Mouse (Mus musculus): ENCODE data around the gene Ttll10.

The Ttll10 gene

GRCm38 (mm10) chr4:156059261-156059660, at the start of gene Ttll10:
Ttll10 (minus strand) TSS chr4:156059414.
- no peak for DNase-seq (ENCODE audit: low spot score in 2 of 2)

DNA sequence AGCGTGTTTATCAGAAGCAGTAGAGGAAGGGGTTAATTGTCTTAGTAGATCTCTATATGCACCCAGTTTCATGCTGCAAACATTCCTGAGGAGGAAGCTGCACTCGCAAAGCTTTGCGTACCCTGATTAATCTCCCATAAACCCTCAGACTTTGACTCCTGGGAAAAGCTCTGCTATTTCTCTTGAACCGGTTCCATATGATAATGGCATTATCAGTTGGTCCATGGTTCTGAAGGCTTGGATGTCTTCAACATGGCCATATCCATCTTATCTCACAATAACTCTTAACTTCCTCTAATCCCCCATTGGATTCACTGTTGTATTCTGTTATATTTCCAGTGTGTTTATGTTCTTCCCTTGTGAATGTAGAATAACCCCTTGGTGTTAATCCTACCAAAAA, 44.1 kb upstream of the Ttll10 start:
- no peak for DNase-seq (ENCODE audit: low spot score in 2 of 2)

DNA sequence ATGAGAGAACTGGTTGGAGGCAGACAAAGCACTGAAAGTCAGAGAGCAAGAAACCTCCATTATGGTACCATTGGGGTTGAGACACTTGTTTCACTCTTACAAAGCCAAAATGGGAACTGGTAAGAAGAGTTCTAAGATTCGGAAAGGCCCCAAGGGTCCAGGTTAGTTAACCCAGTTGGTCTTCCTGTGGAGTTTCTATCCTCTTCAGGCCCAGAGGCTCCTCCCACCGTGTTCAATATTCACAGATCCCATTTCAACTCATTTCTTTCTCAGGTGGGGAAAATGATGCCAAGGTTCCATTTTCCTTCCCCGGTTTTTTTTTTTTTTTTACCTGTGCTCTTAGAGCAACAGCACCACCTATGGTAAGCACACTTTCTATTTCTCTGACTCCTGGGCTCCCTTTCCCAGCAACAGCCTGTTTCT, 42.3 kb upstream of the Ttll10 start:
- no peak for DNase-seq (ENCODE audit: low spot score in 2 of 2)

GRCm38 (mm10) chr4:156100501-156100900, 41.3 kb upstream of the Ttll10 start:
- DNase-seq (ENCODE audit: low spot score in 2 of 2): no peak

DNA sequence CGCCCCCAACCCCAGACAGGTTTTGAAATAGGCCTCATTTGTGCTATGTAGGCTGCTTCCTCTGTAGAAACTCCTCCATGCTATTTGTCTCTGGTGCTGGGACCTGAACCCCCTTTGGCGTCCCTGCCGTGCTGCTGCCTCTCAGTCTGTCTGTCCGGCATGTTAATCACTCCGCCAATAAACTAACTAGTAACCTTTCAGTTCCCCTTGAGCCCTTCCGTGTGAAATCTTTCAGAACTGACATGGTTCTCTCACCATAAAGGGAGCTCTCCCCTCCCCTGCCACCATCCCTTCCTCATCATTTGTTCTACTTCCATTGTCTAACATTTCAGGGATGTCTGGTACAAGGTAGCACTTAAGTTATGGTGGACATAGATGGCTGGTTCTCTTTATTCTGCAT, 40.2 kb upstream of the Ttll10 start:
- DNase-seq (ENCODE audit: low spot score in 2 of 2): no peak

DNA sequence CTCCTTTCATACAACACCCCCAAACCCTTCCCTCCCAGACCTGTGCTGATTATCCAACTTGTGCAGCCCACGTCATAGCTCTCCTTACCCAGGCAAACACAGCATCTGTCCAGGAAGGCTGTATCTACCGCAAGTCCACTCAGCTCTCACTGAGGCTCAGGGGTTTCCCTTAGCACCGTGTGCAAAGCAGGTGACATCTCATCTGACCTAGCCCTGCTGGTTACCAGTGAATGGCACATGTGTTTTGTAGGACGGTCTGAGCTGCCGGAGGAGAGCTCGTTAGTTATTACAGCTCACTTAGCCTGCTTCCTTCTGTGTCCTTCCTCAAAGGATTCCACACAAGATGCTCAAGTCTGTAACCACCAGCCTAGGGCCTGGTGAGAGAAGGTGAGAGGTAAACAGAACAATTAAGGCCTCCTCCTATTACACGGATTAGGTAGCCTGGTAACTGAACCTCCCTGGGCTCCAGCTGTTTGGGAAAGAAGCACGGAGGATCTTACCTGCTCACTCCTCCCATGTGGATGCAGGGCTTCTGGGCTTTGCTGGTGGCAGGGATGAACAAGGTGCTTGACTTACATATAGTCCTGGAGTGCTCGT, 38.7 kb upstream of the Ttll10 start:
- no peak for DNase-seq (ENCODE audit: low spot score in 2 of 2)

- DNase-seq (ENCODE audit: low spot score in 2 of 2): no peak
These were observed 37.0 kb upstream of the Ttll10 start for GRCm38 (mm10) chr4:156096191-156096590.

DNA sequence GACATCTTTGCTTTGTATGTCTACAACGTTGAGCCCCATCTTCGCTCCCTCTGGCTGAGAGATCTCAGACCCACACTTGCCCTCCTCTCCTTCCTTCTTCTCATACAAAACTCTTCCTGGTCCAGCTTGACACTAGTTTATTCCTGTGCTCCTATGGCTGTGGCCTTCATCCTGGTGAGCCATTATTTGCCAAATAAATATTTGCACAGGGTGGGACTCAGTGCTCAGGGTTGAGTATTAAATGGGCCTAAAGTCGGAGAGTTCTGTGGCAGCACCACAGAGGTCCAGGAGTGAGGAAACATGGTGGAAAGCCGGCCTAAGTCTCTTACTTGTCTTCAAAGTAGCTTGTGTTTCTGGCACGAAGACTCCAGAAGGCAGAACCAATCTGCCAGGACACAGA, 34.5 kb upstream of the Ttll10 start:
- DNase-seq (ENCODE audit: low spot score in 2 of 2): no peak

- no peak for DNase-seq (ENCODE audit: low spot score in 2 of 2)
These were observed 33.6 kb upstream of the Ttll10 start for GRCm38 (mm10) chr4:156092765-156093164.

DNA sequence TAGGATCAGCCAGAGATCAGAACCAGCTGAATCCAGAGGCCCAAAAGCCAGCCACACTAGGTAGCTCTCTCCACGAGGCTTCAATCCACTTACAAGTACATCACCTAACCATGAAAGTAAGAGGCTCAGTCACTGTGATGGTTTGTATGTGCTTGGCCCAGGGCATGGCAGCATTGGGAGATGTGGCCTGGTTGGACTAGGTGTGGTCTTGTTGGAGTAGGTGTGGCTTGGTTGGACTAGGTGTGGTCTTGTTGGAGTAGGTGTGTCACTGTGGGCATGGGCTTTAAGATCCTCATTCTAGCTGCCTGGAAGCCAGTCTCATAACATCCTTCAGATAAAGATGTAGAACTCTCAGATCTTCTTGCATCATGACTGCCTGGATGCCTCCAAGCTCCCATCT, 32.0 kb upstream of the Ttll10 start:
- no peak for DNase-seq (ENCODE audit: low spot score in 2 of 2)

GRCm38 (mm10) chr4:156087398-156088087, 28.3 kb upstream of the Ttll10 start:
- DNase-seq (ENCODE audit: low spot score in 2 of 2): no peak

DNA sequence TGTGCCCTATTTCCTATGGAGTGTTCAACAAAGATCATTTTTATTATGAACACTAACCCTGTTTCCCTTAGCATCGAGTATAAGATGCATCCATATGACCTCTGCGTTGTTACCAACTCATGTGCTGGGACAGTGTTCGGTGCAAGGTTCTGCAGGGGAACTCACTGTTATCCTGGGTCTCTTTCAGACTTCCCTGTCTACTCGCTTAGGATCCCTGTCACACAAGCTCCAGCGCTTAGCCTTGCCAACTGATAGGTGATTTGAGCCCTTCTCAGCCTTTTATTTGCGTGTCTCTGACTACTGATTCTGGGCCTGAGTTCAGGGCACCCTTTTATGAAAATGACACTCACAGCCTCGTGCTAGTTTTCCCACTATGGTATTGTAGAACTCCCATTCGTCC, 26.0 kb upstream of the Ttll10 start:
- no peak for DNase-seq (ENCODE audit: low spot score in 2 of 2)

DNA sequence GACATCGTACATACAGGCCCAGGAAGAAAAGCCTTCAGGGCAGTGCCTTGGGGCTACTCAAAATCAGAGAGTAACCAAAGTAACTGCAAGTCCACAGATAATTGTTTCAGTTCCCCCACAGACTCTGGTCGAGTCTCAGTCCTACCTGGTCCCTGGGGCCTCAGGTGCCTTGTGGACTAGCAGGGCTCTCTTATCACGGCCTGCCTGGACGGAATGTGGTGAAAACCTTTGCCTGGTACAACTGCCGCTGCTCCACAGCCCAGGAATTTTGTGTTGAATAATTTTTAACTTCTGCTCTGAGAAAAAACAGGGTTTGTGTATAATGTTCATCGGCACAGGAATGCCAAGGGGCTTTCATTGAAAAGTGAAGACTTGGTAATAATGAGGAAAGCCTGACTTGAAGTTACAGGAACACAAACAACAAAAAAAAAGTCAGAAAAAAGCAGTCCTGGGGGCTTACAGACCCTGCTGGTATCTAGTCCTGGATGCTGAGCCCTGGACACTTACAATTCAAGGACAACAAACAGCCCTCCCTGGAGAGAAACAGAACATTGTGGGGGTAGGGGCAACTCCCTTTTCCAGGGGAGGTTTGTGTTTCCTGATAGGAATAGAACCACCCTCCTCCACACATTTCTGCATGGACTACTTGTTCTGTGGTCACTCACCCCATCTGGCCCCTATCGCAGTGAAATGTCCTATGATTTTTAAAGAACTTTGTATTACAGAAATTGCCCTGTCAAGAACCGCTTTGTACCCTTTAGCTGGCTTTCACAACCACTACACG, 25.1 kb upstream of the Ttll10 start:
- DNase-seq (ENCODE audit: low spot score in 2 of 2): no peak

- no peak for DNase-seq (ENCODE audit: low spot score in 2 of 2)
These were observed 24.1 kb upstream of the Ttll10 start for GRCm38 (mm10) chr4:156083348-156083747.

- DNase-seq (ENCODE audit: low spot score in 2 of 2): no peak
These were observed 23.5 kb upstream of the Ttll10 start for GRCm38 (mm10) chr4:156082621-156083234.

DNA sequence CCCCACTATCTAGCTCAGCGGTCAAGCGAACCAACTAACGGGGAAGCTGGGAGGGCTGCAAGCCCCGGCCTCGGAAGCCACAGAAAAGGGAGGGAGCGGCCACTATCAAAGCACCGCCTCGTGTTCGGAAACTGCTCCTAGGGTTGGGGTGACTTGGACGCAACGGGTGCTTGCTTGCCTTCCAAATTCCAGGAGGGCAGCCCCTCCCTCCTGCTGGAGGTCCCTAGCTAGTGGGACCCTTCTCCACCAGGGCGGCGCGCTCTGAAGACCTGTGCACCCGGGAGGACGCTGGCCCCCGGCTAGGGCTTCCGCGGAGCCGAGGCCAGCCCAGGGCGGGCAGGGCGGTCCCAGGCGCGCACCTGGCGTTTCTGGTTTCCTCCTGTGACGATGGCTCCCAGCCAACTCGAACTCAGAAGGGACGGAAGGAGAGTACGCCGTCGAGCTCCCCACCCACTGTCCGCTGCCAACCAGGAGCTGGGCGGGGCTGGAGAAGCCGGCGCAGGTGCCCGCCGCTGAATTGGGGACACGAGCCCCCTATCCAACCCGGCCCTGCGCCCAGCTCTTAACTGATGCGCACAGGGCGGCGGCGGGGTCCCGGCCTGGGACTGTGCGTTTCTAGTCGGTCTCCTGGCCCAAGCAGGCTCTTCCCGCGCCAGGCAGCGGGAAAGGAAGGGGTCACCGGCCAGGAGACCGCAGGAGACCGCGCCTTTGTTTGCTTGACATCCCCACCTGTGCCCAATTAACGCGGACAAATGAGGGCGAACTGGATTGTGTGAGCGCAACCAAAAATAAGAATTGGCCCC, 18.5 kb upstream of the Ttll10 start:
- DNase-seq (ENCODE audit: low spot score in 2 of 2): peak; percentile 6 to 16

DNA sequence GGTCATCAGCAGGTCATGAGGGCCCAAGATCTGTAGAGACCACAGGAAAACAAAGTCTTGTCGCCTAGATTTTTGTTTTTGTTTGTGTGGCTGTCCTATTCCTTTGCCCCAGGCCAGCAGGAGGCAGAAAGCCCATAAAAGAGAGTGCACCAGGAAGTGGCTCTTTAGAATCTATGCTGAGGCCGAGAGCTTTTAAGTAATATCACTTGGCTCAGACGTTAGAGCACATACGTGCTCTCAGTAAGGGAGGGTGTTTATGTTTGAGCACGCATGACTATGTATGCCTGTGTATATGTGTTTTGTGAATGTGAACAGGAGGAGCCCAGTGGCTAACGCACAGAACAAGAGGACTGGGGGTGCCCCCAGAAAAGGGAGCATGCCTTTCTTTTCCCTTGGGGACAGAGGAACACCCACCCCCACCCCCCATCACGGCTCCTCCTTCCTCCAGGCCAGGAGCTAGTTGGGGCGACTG, 17.7 kb upstream of the Ttll10 start:
- peak in 1 of 2 experiments; percentile 11 for DNase-seq (ENCODE audit: low spot score in 2 of 2)

GRCm38 (mm10) chr4:156070716-156071115, 11.5 kb upstream of the Ttll10 start:
- DNase-seq (ENCODE audit: low spot score in 2 of 2): no peak

DNA sequence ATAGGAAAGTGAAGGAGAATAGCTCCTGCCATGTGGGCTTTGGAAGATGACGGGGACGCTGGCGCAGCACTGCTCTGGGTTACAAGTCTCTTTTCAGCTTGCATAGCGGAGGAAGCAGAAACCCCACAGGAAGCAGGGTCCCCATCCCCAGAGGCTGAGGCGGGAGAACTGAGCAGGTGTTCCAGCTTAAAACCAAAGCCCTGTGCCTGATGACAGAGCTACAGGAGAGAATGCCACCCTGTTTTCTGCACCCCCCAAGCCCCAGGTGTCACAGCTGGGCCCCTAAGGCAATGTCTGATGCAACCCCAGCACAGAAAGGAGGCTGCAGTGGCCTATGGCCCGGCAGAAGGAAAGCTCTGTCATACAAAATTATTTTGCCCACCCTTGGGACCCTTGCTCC, 11.1 kb upstream of the Ttll10 start:
- no peak for DNase-seq (ENCODE audit: low spot score in 2 of 2)

DNA sequence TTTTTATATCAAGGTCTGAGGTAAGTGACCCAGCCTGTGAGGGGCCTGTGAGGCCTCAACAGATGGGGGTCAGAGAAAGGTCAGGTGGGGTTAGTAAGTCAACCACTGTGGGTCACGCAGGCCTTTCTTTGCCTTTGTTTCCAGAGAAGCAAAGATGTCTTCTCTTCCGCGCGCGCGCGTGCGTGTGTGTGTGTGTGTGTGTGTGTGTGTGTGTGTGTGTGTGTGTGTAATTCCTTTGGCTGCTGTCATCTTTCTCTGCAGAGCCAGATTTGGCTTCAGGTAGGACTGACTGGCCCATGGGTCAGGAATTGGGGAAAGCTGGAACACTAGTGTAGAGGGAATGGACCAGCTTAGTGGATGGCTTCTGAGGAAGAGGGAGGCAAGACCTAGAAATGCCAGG, 10.5 kb upstream of the Ttll10 start:
- no peak for DNase-seq (ENCODE audit: low spot score in 2 of 2)

GRCm38 (mm10) chr4:156067256-156067949, 8.2 kb upstream of the Ttll10 start:
- peak; percentile 10 to 20 for DNase-seq (ENCODE audit: low spot score in 2 of 2)
